Mouse (Mus musculus) kidney, adult 2 months (tissue): Measurements from ENCODE around the gene Hcn2.

Experiments used
- CTCF ChIP-seq: fragments of 200-500 bp; conservative IDR thresholded peaks from 2 replicates; pipeline ENCODE4 v1.5.1; 2011; ENCODE audit warnings: low read depth, mild to moderate bottlenecking, control low read depth, low read length, moderate library complexity, mixed read lengths; ENCODE audit not compliant: insufficient read depth, insufficient read length
- POLR2A ChIP-seq: fragments of 200-500 bp; IDR thresholded peaks from one replicate; pipeline ENCODE4 v1.6.1; 2011; ENCODE audit warnings: low read depth, low read length, control low read depth

DNA sequence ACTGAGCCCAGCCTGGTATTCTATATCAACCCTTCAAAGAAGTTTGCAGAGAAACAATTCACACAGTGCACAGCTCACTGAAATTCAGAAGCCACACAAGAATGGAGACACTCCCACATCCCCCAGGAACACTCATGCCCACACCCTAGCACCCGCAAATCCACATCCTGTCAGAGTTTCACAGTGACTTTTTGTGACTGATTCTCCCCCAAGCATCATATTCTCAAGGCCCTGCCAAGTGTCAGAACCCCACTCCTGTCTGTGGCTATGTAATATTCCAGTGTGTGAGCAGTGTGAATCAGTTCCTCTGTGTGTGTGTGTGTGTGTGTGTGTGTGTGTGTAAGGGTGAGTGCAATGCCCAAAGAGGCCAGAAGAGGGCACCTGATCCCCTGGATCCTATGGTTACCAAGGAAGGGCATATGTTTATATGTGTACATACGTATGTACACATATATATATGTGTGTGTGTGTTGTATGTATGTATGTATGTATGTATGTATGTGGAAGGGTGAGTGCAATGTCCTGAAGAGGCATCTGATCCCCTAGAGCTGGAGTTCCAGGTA is 24.4 kb upstream of the Hcn2 start:
- TF ChIP-seq POLR2A (no peak), CTCF (no peak)
